Mouse (Mus musculus) frontal cortex, postnatal 25 days (tissue): Measurements from ENCODE around the gene Sema5b.

ENCODE experiments used
- DNase-seq, 2 experiments: peaks; one replicate each; pipeline ENCODE4 v3.0.0; 2022; ENCODE audit warnings: low spot score in 2 of 2

Gene Sema5b

DNA sequence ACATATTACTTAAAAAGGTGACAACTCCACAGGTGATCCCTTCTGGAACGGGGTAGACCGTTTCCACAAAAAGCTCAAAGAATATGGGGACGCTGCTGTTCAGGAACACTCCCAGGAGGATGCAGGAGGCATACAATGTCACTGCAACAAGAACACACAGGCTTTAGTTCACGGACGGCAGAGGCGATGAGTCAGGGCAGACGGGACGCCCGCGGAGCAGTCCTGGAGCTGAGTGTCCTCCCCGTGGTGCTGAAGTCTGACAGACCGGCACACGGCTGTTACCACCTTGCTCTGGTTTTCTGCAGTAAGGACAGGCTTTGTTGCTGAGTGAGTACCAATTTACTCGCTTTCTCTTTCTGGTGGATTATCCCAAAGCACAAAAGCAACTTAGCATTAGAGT, 163.9 kb downstream of the Sema5b start:
- no peak for DNase-seq

DNA sequence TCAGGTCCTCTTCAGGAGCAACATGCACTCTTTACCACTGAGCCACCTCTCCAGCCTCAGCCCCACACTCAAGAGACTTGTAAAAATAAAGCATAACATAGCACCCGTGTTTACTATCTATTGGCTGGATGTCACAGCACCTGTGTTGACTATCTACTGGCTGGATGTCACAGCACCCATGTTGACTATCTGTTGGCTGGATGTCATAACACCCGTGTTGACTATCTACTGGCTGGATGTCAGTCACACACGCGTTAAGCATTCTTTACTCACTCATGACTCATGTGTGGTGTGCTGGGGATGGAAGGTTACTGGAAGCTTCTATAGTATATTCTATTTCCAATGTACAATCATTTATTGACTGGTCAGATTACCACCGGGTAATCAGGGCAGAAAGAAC, 166.1 kb downstream of the Sema5b start:
- DNase-seq: no peak

DNA sequence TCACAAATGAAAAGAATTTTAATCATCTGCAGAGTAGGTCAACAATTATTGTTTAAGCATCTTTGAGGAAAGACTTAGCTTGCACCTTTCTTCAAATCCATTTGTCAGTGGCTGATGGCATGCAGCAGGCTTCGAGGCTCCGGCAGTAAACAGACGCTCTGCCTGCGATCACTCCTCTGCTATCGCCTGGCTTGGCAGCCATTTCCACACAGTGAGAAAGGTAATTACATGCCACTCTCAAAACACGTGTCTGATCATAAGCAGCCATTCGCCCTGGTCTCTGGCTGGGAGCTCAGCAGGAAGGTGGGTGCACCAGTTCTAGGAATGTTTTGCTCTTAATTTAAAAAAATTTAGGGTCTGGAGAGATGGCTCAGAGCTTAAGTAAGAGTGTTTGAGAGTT, 170.1 kb downstream of the Sema5b start:
- DNase-seq: no peak

DNA sequence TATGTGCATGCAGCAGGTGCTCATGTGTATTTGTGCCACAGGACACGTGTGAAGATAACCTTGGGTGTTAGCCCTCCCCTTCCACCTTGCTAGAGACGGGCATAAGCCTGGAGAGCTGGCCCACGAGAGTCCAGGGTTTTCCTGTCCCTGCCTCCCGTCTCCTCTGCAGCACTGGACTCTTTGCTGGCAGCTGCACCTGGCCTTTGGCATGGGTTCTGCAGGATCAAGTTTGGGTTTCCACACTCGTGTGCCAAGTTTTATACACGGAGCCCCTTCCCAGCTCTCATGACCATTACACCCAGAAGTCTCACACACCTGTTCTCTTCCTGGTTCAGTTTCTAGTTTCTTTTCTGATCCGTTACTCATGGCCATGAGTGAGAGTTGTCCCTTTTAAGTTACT, 172.7 kb downstream of the Sema5b start:
- DNase-seq: no peak
